Mouse (Mus musculus) E14TG2a.4 (cell line): ENCODE measurements around the gene Tnfrsf8.

Source experiments
- CTCF ChIP-seq: conservative IDR thresholded peaks from 2 replicates; pipeline ENCODE4 v1.5.1; 2014; ENCODE audit warnings: low read length
- NANOG ChIP-seq: IDR thresholded peaks from 2 replicates; pipeline ENCODE4 v1.6.1; 2014; ENCODE audit warnings: borderline replicate concordance, low read length, mixed read lengths

GRCm38 (mm10) chr4:145322211-145322610 lies 7.2 kb upstream of the Tnfrsf8 start:
- no peak for TF ChIP-seq CTCF
- no peak for TF ChIP-seq NANOG
